ENCODE assay signal across 28 mouse cellular contexts in the genomic region with DNA sequence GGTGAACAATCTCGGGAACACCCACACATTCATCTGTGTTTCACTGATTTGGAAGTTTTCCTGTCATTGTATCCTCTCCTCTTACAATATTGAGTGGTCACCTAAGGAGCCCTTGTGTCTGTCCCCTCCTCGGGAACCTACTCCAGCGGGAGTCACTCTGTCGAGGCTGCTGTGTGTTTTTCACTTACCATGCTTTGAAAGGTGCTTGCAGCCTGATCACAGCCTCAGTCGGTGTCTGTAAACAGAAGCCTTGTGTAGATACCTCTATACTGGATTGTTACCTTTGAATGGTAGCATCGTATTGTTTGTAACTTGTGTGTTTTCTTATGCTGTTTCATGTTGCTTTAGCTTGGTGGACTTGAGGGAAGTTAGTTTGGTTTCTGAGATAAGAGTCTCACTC.
A peak's percentile ranks its signal among the peaks of the same experiment; 100 is the strongest.
DNase-seq lines count a peak whose midpoint lies in the region; ATAC-seq and TF ChIP-seq lines count a peak whose summit lies in the region.
"Had no signal": no experiment of that assay in that cellular context is flagged by ENCODE, and none has a peak within 500 bp of the region (broad histone marks: within the 10 kb centered on the region; RNA-seq: fewer than 3 reads in every experiment).

No protein-coding gene starts in this region.

- H3K4me2 ChIP-seq in myocyte (ENCODE audit: low read depth) = peak overlapping the region; percentile 63
- H3K4me2 ChIP-seq in midbrain, postnatal 0 days (ENCODE audit: low read depth, low read length, poor library complexity, severe bottlenecking) = no peak overlapping the region
- H3K4me2 ChIP-seq: embryonic facial prominence, embryonic 13.5 days; forebrain, embryonic 13.5 days; heart, embryonic 13.5 days; hindbrain, embryonic 14.5 days had no signal

- in situ Hi-C loops in ES-E14 (cut with MboI; ENCODE audit: low sequenced_read_pairs in 2 of 2, unreplicated experiment in 2 of 2) = no loop called here

- no peak overlapping the region for H3ac ChIP-seq in myocyte (ENCODE audit: control insufficient read depth, insufficient read length)

- DNase-seq in A20 (ENCODE audit: low read depth, low spot score) (peak; percentile 16), ES-E14 (ENCODE audit: low read depth, low spot score) (no peak)
- no peak for DNase-seq in cerebellum, adult 18-20 months
- DNase-seq in right cerebral cortex, postnatal 10 days (ENCODE audit: low spot score in 2 of 2) = no peak
- DNase-seq in midbrain, postnatal 0 days (ENCODE audit: low spot score) = no peak
- DNase-seq: adrenal gland, adult 8-10 months; adrenal gland, postnatal 36 days; cerebellum, adult 2 months; cerebellum, adult 9-11 months; cerebellum, postnatal 25 days; gastrocnemius, postnatal 10 days; heart, adult 18-20 months; heart, postnatal 14 days; heart, postnatal 4 days; kidney, adult 11 months had no signal

- no peaks in the 10 kb centered on the region for H3K27me3 ChIP-seq in myocyte (ENCODE audit: control insufficient read depth, insufficient read depth, insufficient read length)
- H3K27me3 ChIP-seq in midbrain, postnatal 0 days (ENCODE audit: insufficient read depth, low read length) = no peaks in the 10 kb centered on the region
- H3K27me3 ChIP-seq: embryonic facial prominence, embryonic 13.5 days; forebrain, embryonic 13.5 days; heart, embryonic 13.5 days had no signal

- H3K4me3 ChIP-seq in ES-E14 (ENCODE audit: insufficient read depth in 1 of 2, low read depth in 1 of 2, low read length in 2 of 2, poor library complexity in 1 of 2, severe bottlenecking in 1 of 2) (no peak overlapping the region), myocyte (no peak overlapping the region)
- no peak overlapping the region for H3K4me3 ChIP-seq in embryonic fibroblast, embryonic 13.5 days (ENCODE audit: insufficient read depth, low read length)
- H3K4me3 ChIP-seq in midbrain, postnatal 0 days (ENCODE audit: low read depth, low read length) = no peak overlapping the region
- H3K4me3 ChIP-seq: embryonic facial prominence, embryonic 10.5 days; embryonic facial prominence, embryonic 13.5 days; forebrain, embryonic 10.5 days; forebrain, embryonic 13.5 days; heart, embryonic 13.5 days had no signal

- no peak for TF ChIP-seq CTCF in embryonic fibroblast, embryonic 13.5 days (IDR thresholded peaks at IDR 0.05; ENCODE audit: borderline replicate concordance, insufficient read depth, low read length)
- no peak for TF ChIP-seq CTCF in midbrain, postnatal 0 days (IDR thresholded peaks at IDR 0.05)

- no peak overlapping the region for H3K9ac ChIP-seq in ES-E14 (ENCODE audit: insufficient read depth, low read depth, low read length, poor library complexity, severe bottlenecking)
- H3K9ac ChIP-seq in midbrain, postnatal 0 days (replicated peaks; ENCODE audit: low read length, poor library complexity, severe bottlenecking) = no peak overlapping the region
- H3K9ac ChIP-seq: embryonic facial prominence, embryonic 13.5 days; forebrain, embryonic 13.5 days; heart, embryonic 13.5 days; hindbrain, embryonic 14.5 days had no signal

- WGBS in midbrain, postnatal 0 days = 87% methylated on average over 6 of the region's 6 CpGs

- H3K27ac ChIP-seq in ES-E14 (ENCODE audit: insufficient read depth, low read depth, low read length, poor library complexity, severe bottlenecking) = peak overlapping the region; percentile 18; the same call in 1 of the 2 replicates
- H3K27ac ChIP-seq in embryonic fibroblast, embryonic 13.5 days (ENCODE audit: insufficient read depth, low read length) = peak overlapping the region; percentile 88
- no peak overlapping the region for H3K27ac ChIP-seq in midbrain, postnatal 0 days (ENCODE audit: low read depth, low read length)
- H3K27ac ChIP-seq: embryonic facial prominence, embryonic 13.5 days; forebrain, embryonic 10.5 days; forebrain, embryonic 13.5 days; heart, embryonic 13.5 days; hindbrain, embryonic 14.5 days; hindbrain, postnatal 0 days had no signal

- no peak for TF ChIP-seq POLR2A in embryonic fibroblast, embryonic 13.5 days (IDR thresholded peaks at IDR 0.05; ENCODE audit: low read depth, low read length)
- TF ChIP-seq POLR2A in myocyte (IDR thresholded peaks at IDR 0.05; ENCODE audit: insufficient read length, low read depth) = no peak

- no peaks in the 10 kb centered on the region for H3K9me3 ChIP-seq in ES-E14 (ENCODE audit: control insufficient read depth, insufficient read depth, low read depth, low read length)
- no peaks in the 10 kb centered on the region for H3K9me3 ChIP-seq in midbrain, postnatal 0 days (ENCODE audit: low read length)
- H3K9me3 ChIP-seq: embryonic facial prominence, embryonic 10.5 days; embryonic facial prominence, embryonic 13.5 days; forebrain, embryonic 13.5 days; G1E; heart, embryonic 13.5 days had no signal

- no peaks in the 10 kb centered on the region for H3K79me2 ChIP-seq in myocyte (ENCODE audit: control insufficient read depth, insufficient read depth)

- no peak for ATAC-seq in midbrain, postnatal 0 days (ENCODE audit: low FRiP score)
- ATAC-seq: activated CD4-positive, CD25-positive, alpha-beta regulatory T cell, adult 4 months; forebrain, embryonic 13.5 days; forebrain, embryonic 16.5 days; hindbrain, postnatal 0 days; inflammation-experienced regulatory T-cells, adult 6 months had no signal

- peaks cover 3 to 14% of the 10 kb centered on the region in 2 experiments; a peak in 3 of 4 replicates for H3K4me1 ChIP-seq in ES-E14 (ENCODE audit: control insufficient read depth in 2 of 2, insufficient read depth in 2 of 2, low read length in 2 of 2, poor library complexity in 1 of 2)
- peaks cover 7% of the 10 kb centered on the region; the same call in 1 of the 2 replicates for H3K4me1 ChIP-seq in embryonic fibroblast, embryonic 13.5 days (ENCODE audit: control insufficient read depth, insufficient read depth, low read length)
- no peaks in the 10 kb centered on the region for H3K4me1 ChIP-seq in midbrain, postnatal 0 days (ENCODE audit: insufficient read depth, low read length)
- H3K4me1 ChIP-seq: embryonic facial prominence, embryonic 10.5 days; embryonic facial prominence, embryonic 13.5 days; forebrain, embryonic 10.5 days; forebrain, embryonic 13.5 days had no signal

- H3K36me3 ChIP-seq in ES-E14 (ENCODE audit: control insufficient read depth, insufficient read depth, low read length, poor library complexity, severe bottlenecking) (no peaks in the 10 kb centered on the region), myocyte (ENCODE audit: control insufficient read depth, insufficient read depth) (no peaks in the 10 kb centered on the region)
- H3K36me3 ChIP-seq in midbrain, postnatal 0 days (ENCODE audit: insufficient read depth, low read length) = no peaks in the 10 kb centered on the region

TF ChIP-seq in ES-E14, 5 proteins besides CTCF, POLR2A, EP300 and RAD21:
- TF ChIP-seq HCFC1 (IDR thresholded peaks at IDR 0.05; ENCODE audit: borderline replicate concordance, insufficient read depth, low read length) (no peak), CHD2 (IDR thresholded peaks at IDR 0.05; ENCODE audit: low read depth, low read length) (no peak), MAFK (IDR thresholded peaks at IDR 0.05; ENCODE audit: insufficient read depth, low read depth, low read length) (no peak), ZC3H11A (IDR thresholded peaks at IDR 0.05; ENCODE audit: borderline replicate concordance, low read depth, low read length) (no peak), ZNF384 (IDR thresholded peaks at IDR 0.05; ENCODE audit: low read depth, low read length) (no peak)

TF ChIP-seq in myocyte, 11 proteins besides CTCF, POLR2A, EP300 and RAD21:
- TF ChIP-seq TCF3 (IDR thresholded peaks at IDR 0.05; ENCODE audit: insufficient read length, low read depth) = no peak
- TF ChIP-seq TCF12 (IDR thresholded peaks at IDR 0.05; ENCODE audit: insufficient read depth, poor library complexity, severe bottlenecking) = no peak
